Mouse (Mus musculus) layer of hippocampus, adult 9-10 months (tissue): ENCODE measurements around the gene Clic1.

ENCODE experiments used
- DNase-seq: peaks from one replicate; pipeline ENCODE4 v3.0.0; 2022; ENCODE audit warnings: low spot score

Gene Clic1

GRCm38 (mm10) chr17:35045807-35046680, 3.7 kb upstream of the Clic1 start:
- no peak for DNase-seq

- DNase-seq: peak; percentile 79
These were observed 2.9 kb upstream of the Clic1 start, which contains the start of gene Msh5 for GRCm38 (mm10) chr17:35046681-35047455. Gene Msh5, minus strand, starts transcription at chr17:35046745.

GRCm38 (mm10) chr17:35047688-35048087, 2.1 kb upstream of the Clic1 start:
- no peak for DNase-seq

GRCm38 (mm10) chr17:35048149-35048931, 1.4 kb upstream of the Clic1 start:
- DNase-seq: no peak

- DNase-seq: no peak
These were observed 780 bp upstream of the Clic1 start for GRCm38 (mm10) chr17:35048932-35049440.

GRCm38 (mm10) chr17:35050126-35050750, 472 bp downstream of the Clic1 start:
- no peak for DNase-seq

GRCm38 (mm10) chr17:35051156-35052086, 1.7 kb downstream of the Clic1 start:
- no peak for DNase-seq

- no peak for DNase-seq
These were observed 2.6 kb downstream of the Clic1 start for GRCm38 (mm10) chr17:35052271-35052798.

GRCm38 (mm10) chr17:35055691-35056495, 6.1 kb downstream of the Clic1 start:
- DNase-seq: no peak

GRCm38 (mm10) chr17:35057090-35057489, 7.3 kb downstream of the Clic1 start:
- DNase-seq: no peak

- DNase-seq: no peak
These were observed 8.6 kb downstream of the Clic1 start for GRCm38 (mm10) chr17:35058316-35058715.

GRCm38 (mm10) chr17:35058911-35059892, 9.4 kb downstream of the Clic1 start, which contains the start of gene Ddah2:
Gene Ddah2, plus strand, starts transcription at chr17:35059035.
- no peak for DNase-seq

GRCm38 (mm10) chr17:35060071-35060470, 10.3 kb downstream of the Clic1 start:
- DNase-seq: no peak

GRCm38 (mm10) chr17:35060737-35061297, 11.1 kb downstream of the Clic1 start:
- DNase-seq: no peak

GRCm38 (mm10) chr17:35061299-35061698, 11.5 kb downstream of the Clic1 start:
- DNase-seq: no peak

- no peak for DNase-seq
These were observed 13.7 kb downstream of the Clic1 start for GRCm38 (mm10) chr17:35063466-35063865.

- DNase-seq: no peak
These were observed 14.7 kb downstream of the Clic1 start for GRCm38 (mm10) chr17:35064378-35064877.
